Mouse (Mus musculus): ENCODE results near the gene Cinp.

- peak; percentile 68 to 97 (median 93) for TF ChIP-seq CTCF (IDR thresholded peaks at IDR 0.05 in 2 of 3, conservative IDR thresholded peaks at IDR 0.05 in 1 of 3; ENCODE audit: control insufficient read depth in 1 of 3, insufficient read depth in 1 of 3, low read depth in 2 of 3, low read length in 3 of 3, poor library complexity in 1 of 3, severe bottlenecking in 1 of 3)
- peak; percentile 73 for TF ChIP-seq BHLHE40 (IDR thresholded peaks at IDR 0.05; ENCODE audit: borderline replicate concordance, low read depth, low read length)
- peak; percentile 23; the same call in 1 of the 2 replicates for TF ChIP-seq RCOR1 (IDR thresholded peaks at IDR 0.05; ENCODE audit: low read depth, low read length)
- TF ChIP-seq POLR2AphosphoS2 (IDR thresholded peaks at IDR 0.05; ENCODE audit: low read length): no peak
- 0 out of 4 replicates have a peak, but pooled peaks of 1 of the 2 experiments have one; percentile 18 for TF ChIP-seq EP300 (IDR thresholded peaks at IDR 0.05; ENCODE audit: low read depth in 1 of 2, low read length in 2 of 2)
Observed at GRCm38 (mm10) chr12:110843194-110844048, 45.5 kb downstream of the Cinp start.
